Mouse (Mus musculus) liver, embryonic 15.5 days (tissue): ENCODE results near the gene C2cd2l. TPM values are rescaled to one million over a fixed set of nuclear protein-coding genes. Genes with fewer than 3 reads are reported as not detected.

ENCODE experiments used
- ATAC-seq: fragments of 200-750 bp; cut with Nextera tagmentation; 2 replicates; pipeline ENCODE4 v1.8.0; 2017; ENCODE audit warnings: moderate number of reproducible peaks, mild to moderate bottlenecking, moderate library complexity; ENCODE audit not compliant: insufficient read depth
- H3K27ac ChIP-seq: fragments of 300-500 bp; sonication (generic); replicated peaks from 2 replicates; pipeline ENCODE4 v1.5.1; 2015; ENCODE audit warnings: mild to moderate bottlenecking, inconsistent platforms
- H3K27me3 ChIP-seq: fragments of 300-500 bp; sonication (generic); 2 replicates; pipeline ENCODE4 v1.6.1; 2015; ENCODE audit warnings: mild to moderate bottlenecking, inconsistent platforms
- H3K36me3 ChIP-seq: fragments of 300-500 bp; sonication (generic); replicated peaks from 2 replicates; pipeline ENCODE4 v1.6.1; 2015; ENCODE audit warnings: moderate library complexity, mild to moderate bottlenecking, inconsistent platforms
- H3K4me1 ChIP-seq: fragments of 300-500 bp; sonication (generic); replicated peaks from 2 replicates; pipeline ENCODE4 v1.6.1; 2015; ENCODE audit warnings: inconsistent platforms
- H3K4me2 ChIP-seq: fragments of 300-500 bp; sonication (generic); 2 replicates; pipeline ENCODE4 v1.6.1; 2015; ENCODE audit warnings: moderate library complexity, mild to moderate bottlenecking, inconsistent platforms
- H3K4me3 ChIP-seq: fragments of 300-500 bp; sonication (generic); replicated peaks from 2 replicates; pipeline ENCODE4 v1.5.1; 2015; ENCODE audit warnings: mild to moderate bottlenecking, inconsistent platforms
- H3K9ac ChIP-seq: fragments of 300-500 bp; sonication (generic); 2 replicates; pipeline ENCODE4 v1.6.1; 2015; ENCODE audit warnings: moderate library complexity, mild to moderate bottlenecking, inconsistent platforms
- H3K9me3 ChIP-seq: fragments of 300-500 bp; sonication (generic); replicated peaks from 2 replicates; pipeline ENCODE4 v1.6.1; 2016; ENCODE audit warnings: inconsistent platforms
- WGBS: fragments of 180-500 bp; shearing (Covaris S2); methylation state at CpG from one replicate; pipeline ENCODE4 v1.1.7; 2015; ENCODE audit warnings: mixed read lengths; ENCODE audit not compliant: insufficient replicate concordance; 5-methylcytosine and 5-hydroxymethylcytosine counted together
- polyA plus RNA-seq: library from polyadenylated mRNA; unstranded; fragments of >200 nt; fragmentation: Nextera tagmentation; extraction: Ambion mirVana; gene quantifications from 2 replicates; pipeline ENCODE4 v1.2.1, GENCODE M21; 2015

C2cd2l gene
- polyA plus RNA-seq, 1 experiment from 2014 or later, result 9.6 TPM

DNA sequence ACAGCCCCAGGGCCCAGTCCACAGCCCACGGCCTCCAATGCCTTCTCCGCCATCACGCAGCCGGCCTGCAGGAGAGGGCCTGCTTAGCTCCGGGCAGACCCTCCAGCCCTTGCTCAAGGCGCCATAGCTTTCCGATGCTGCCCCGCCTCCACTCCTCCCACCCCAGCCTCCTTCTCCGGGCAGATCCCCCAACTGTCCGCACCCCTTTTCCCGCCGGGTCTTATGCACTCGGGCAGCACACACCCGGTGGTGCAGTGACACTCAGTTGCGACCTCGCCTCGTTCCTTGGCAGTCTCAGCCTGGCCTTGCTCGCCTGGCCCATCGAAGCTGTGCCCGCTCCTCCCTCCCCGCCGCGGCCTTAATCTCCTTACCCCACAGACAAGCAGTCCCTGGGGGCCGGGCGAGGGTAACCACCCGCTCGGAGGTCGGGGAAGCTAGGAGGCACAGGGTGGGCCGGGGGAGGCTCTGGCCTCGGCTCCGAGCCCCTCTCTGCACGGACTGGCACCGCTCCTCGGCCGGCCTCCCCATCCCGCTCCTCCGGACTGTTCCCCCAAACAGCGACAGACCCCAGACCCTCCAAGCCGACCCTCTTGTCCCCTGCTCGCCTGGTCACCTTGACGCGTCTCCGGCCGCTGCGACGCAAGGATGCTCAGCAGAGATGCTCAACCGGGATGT, 32.5 kb downstream of the C2cd2l start:
- peaks cover 52% of the 10 kb centered on the region for H3K36me3 ChIP-seq
- peak overlapping the region; percentile 78 for H3K4me2 ChIP-seq
- H3K4me1 ChIP-seq, result peaks cover 65% of the 10 kb centered on the region
- H3K4me3 ChIP-seq, result peak overlapping the region; percentile 77
- peaks cover 15% of the 10 kb centered on the region; the same call in 1 of the 2 replicates for H3K27me3 ChIP-seq
- 2% methylated on average over 47 of the region's 47 CpGs for WGBS
- peak; percentile 32 for ATAC-seq
- H3K9ac ChIP-seq, result peak overlapping the region; percentile 92
- peak overlapping the region; percentile 89 for H3K27ac ChIP-seq
- H3K9me3 ChIP-seq, result no peaks in the 10 kb centered on the region

DNA sequence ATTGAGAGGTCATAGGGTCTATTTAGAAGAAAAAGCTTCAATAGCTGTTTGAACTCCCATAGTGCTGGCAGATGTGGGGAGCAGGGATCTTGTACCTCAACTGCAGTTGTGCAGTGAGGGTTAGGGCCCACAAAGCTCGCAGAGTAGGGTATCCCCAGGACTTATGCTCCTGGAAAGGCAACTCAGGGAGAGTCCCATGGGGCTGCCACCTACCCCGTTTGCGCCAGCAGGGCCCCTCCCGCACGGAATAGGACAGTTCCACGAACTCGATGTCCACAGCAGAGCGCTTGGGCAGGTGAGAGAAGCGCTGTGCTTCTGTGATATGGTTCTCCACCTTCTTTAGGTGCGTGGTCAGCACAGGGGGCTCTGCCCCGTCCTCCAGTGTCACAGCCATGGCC, 33.1 kb downstream of the C2cd2l start:
- 12% methylated on average over 11 of the region's 11 CpGs for WGBS
- Histone ChIP-seq H3K27ac (peak overlapping the region; percentile 89), H3K4me3 (peak overlapping the region; percentile 77), H3K4me1 (peaks cover 62% of the 10 kb centered on the region), H3K27me3 (peaks cover 15% of the 10 kb centered on the region; the same call in 1 of the 2 replicates), H3K36me3 (peaks cover 52% of the 10 kb centered on the region), H3K4me2 (peak overlapping the region; percentile 78), H3K9ac (peak overlapping the region; percentile 92), H3K9me3 (no peaks in the 10 kb centered on the region)
- ATAC-seq, result 0 out of 2 replicates have a peak, but pooled peaks have one; percentile 6

DNA sequence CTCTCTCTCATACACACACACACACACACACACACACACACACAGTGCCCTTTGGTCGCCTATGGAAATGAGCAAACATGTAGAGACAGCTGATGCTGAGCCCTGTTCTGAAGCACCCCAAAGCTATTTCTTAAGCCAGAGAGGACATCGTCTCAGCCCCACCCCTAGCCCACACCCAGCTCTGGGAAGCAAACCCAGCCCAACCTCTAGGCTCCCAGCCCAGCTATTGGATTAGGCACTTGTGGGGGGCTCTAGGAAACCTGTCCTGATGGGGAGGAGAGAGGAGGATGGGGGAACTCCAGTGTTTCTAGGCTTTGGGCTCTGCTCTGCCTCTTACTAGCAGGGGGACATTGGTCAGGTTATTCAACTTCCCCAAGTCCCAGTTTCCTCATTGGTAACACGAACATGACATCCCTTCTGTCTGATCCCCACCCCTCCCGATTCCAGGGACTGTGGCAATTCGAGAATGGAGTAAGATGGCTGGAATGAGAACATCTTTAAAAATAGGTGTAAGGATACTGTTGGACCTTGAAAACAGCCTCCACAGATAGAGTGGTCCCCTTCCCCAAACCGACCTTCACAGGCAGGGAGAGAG, 33.7 kb downstream of the C2cd2l start:
- peaks cover 15% of the 10 kb centered on the region; the same call in 1 of the 2 replicates for H3K27me3 ChIP-seq
- H3K27ac ChIP-seq, result peak overlapping the region; percentile 89
- peak overlapping the region; percentile 78 for H3K4me2 ChIP-seq
- H3K9ac ChIP-seq, result peak overlapping the region; percentile 92
- H3K4me3 ChIP-seq, result peak overlapping the region; percentile 77
- ATAC-seq, result peak; percentile 52
- WGBS, result 4% methylated on average over 6 of the region's 6 CpGs
- no peaks in the 10 kb centered on the region for H3K9me3 ChIP-seq
- peaks cover 64% of the 10 kb centered on the region for H3K4me1 ChIP-seq
- peaks cover 52% of the 10 kb centered on the region for H3K36me3 ChIP-seq

DNA sequence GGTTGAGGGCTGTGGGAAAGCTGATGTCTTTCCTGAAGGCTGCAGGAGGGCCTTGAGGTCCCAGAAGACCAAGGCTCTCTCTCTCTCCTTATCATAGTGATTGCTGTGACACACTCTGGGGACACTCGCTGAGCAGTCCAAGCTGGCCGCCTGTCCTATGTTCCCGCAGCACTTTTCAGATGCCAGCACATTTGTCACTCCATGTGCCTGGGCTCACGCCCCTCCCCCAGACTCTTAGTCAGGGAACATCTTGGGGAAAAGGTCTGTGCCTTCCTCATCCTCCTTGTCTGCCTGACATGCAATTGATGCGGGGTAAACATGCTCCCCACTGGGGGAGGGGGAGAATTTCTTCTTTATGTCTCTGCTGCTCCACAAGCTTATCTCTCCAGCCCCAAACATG, 36.9 kb downstream of the C2cd2l start:
- ATAC-seq, result no peak
- H3K36me3 ChIP-seq, result peaks cover 69% of the 10 kb centered on the region
- H3K27me3 ChIP-seq, result peaks cover 9% of the 10 kb centered on the region; the same call in 1 of the 2 replicates
- H3K9ac ChIP-seq, result no peak overlapping the region
- H3K4me2 ChIP-seq, result 0 out of 2 replicates have a peak overlapping the region, but pooled peaks have one; percentile 4
- H3K4me3 ChIP-seq, result no peak overlapping the region
- H3K9me3 ChIP-seq, result no peaks in the 10 kb centered on the region
- peaks cover 58% of the 10 kb centered on the region for H3K4me1 ChIP-seq
- 70% methylated on average over 5 of the region's 5 CpGs for whole genome bisulfite sequencing
- no peak overlapping the region for H3K27ac ChIP-seq

DNA sequence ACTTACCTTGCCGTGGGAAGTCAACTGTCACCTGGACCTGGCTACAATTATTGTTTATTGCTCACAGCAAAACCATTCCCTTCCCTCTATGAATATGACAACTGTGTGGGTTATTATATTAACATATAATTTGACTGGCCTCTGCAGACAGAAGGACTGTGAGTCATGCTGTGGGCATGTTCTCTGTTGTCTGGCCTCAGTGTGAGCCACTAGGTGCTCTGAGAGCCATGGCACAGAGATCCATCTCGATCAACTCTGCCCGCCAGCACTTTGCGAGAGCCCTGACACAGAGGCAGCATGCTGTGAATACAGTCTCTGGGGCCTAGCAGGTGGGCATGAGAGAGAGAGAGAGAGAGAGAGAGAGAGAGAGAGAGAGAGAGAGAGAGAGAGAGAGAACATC, 50.1 kb downstream of the C2cd2l start:
- no peak overlapping the region for H3K27ac ChIP-seq
- peaks cover 24% of the 10 kb centered on the region for H3K36me3 ChIP-seq
- H3K27me3 ChIP-seq, result no peaks in the 10 kb centered on the region
- ATAC-seq, result no peak
- WGBS, result 84% methylated on average over 4 of the region's 4 CpGs
- H3K9ac ChIP-seq, result no peak overlapping the region
- H3K4me1 ChIP-seq, result peaks cover 29% of the 10 kb centered on the region
- no peaks in the 10 kb centered on the region for H3K9me3 ChIP-seq
- no peak overlapping the region for H3K4me3 ChIP-seq
- H3K4me2 ChIP-seq, result no peak overlapping the region

DNA sequence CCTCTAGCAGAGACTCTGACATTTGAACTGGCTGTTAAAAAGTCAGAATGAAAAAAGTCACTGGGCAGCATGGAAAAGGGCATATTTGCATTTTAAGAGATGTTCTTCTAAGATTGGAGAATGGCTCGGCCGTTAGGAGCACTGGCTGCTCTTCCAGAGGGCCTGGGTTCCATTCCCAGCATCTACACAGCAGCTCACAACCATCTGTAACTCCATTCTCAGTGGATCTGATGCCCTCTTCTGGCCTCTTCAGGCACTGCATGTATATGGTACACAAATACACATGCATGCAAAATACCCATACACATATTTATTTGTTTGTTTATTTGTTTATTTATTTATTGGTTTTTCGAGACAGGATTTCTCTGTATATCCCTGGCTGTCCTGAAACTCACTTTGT, 51.0 kb downstream of the C2cd2l start:
- Histone ChIP-seq H3K9me3 (no peaks in the 10 kb centered on the region), H3K4me3 (no peak overlapping the region), H3K4me1 (peaks cover 29% of the 10 kb centered on the region), H3K9ac (no peak overlapping the region), H3K4me2 (peak overlapping the region; percentile 97), H3K27me3 (no peaks in the 10 kb centered on the region), H3K27ac (peak overlapping the region; percentile 88; the same call in 1 of the 2 replicates), H3K36me3 (peaks cover 15% of the 10 kb centered on the region)
- 62% methylated on average over 3 of the region's 3 CpGs for WGBS
- ATAC-seq, result no peak

DNA sequence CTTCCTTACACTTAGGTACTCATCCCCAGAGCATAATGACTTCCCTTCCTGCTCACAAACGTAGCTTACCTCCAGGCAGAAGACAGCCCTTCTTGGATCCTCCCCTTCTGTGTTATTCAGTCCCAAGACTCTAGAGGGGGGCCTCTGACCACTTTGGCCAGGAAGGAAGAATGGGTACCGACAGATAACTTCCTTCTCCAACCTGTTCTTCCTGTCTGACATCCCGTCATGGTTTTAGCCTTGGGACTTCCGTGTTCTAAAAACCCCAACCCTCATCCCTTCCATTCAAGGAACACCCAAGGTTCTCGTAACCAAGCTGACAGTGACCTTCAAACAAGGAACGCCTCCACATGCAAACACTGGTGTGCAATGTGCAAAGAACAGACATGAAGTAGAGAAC, 51.7 kb downstream of the C2cd2l start, which contains the start of gene Nlrx1:
Gene Nlrx1, minus strand, starts transcription at position 168 of the 400 bp plus-strand sequence.
- ATAC-seq, result peak; percentile 69
- no peaks in the 10 kb centered on the region for H3K27me3 ChIP-seq
- H3K4me1 ChIP-seq, result peaks cover 29% of the 10 kb centered on the region
- peaks cover 12% of the 10 kb centered on the region for H3K36me3 ChIP-seq
- H3K9me3 ChIP-seq, result no peaks in the 10 kb centered on the region
- H3K4me2 ChIP-seq, result peak within 1 kb of the TSS; percentile 97
- WGBS, result 19% methylated on average over 6 of the region's 6 CpGs
- H3K27ac ChIP-seq, result peak within 1 kb of the TSS; percentile 88
- peak within 1 kb of the TSS; percentile 77 for H3K9ac ChIP-seq
- peak within 1 kb of the TSS; percentile 66 for H3K4me3 ChIP-seq

DNA sequence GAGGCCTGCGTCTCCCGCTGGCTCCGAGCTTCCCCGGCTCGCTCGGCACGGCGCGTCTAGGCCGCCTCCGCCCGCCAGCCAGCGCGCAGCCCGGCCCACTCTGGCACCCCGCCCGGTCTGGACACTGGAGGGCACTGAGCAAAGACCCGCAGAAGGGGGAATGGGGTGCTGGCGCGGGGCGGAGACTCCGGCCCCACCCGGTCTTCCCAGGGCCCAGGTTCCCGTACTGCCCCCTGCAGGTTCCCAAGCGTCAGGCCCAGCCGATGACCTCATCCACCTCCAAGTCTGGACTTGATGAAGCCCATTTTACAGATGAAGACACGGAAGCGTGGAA, 52.1 kb downstream of the C2cd2l start:
- peak overlapping the region; percentile 97 for H3K4me2 ChIP-seq
- 1% methylated on average over 27 of the region's 28 CpGs for WGBS
- ATAC-seq, result peak; percentile 83
- peak overlapping the region; percentile 66 for H3K4me3 ChIP-seq
- peaks cover 8% of the 10 kb centered on the region for H3K36me3 ChIP-seq
- no peaks in the 10 kb centered on the region for H3K9me3 ChIP-seq
- no peaks in the 10 kb centered on the region for H3K27me3 ChIP-seq
- peak overlapping the region; percentile 88 for H3K27ac ChIP-seq
- H3K4me1 ChIP-seq, result peaks cover 29% of the 10 kb centered on the region
- peak overlapping the region; percentile 77 for H3K9ac ChIP-seq

DNA sequence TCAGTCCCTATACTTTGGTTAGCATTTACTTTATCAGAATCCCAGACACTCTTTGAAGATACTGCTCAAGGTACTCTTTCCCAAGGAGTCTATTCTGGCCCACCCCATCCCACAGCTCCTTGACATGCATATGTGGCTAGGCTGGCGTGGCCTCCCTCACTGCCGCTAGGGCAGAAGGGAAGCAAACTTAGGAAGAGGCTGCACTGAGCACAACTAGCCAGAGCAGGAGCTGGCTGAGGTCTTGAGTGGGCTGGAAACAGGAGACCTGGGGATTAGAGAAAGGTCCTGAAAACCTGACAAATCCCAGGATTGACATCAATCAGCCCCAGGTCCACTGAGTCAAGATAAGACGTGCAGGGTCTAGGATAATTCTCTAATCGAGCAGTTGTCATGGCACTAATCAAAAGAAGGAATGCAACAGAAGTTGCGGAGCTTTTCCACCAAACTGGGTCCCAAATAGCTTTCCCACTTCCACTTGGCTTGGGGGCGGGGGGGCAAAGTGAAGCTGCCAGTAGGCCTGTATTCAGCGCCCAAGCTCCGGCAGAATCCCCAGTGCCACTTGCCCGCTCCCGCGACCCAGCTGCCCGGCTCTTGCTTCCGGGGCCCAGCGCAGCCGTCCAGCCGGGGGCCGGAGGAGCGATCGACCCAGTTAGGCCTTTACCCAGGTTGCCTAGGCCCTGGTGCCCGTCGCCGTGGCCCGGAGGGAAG, 52.6 kb downstream of the C2cd2l start:
- Histone ChIP-seq H3K4me1 (peaks cover 29% of the 10 kb centered on the region), H3K9me3 (no peaks in the 10 kb centered on the region), H3K9ac (peak overlapping the region; percentile 77), H3K27me3 (no peaks in the 10 kb centered on the region), H3K27ac (peak overlapping the region; percentile 88), H3K36me3 (0 out of 2 replicates have a peak, but pooled peaks cover 4% of the 10 kb centered on the region), H3K4me2 (peak overlapping the region; percentile 97), H3K4me3 (peak overlapping the region; percentile 66)
- WGBS, result 8% methylated on average over 23 of the region's 23 CpGs
- ATAC-seq, result no peak

DNA sequence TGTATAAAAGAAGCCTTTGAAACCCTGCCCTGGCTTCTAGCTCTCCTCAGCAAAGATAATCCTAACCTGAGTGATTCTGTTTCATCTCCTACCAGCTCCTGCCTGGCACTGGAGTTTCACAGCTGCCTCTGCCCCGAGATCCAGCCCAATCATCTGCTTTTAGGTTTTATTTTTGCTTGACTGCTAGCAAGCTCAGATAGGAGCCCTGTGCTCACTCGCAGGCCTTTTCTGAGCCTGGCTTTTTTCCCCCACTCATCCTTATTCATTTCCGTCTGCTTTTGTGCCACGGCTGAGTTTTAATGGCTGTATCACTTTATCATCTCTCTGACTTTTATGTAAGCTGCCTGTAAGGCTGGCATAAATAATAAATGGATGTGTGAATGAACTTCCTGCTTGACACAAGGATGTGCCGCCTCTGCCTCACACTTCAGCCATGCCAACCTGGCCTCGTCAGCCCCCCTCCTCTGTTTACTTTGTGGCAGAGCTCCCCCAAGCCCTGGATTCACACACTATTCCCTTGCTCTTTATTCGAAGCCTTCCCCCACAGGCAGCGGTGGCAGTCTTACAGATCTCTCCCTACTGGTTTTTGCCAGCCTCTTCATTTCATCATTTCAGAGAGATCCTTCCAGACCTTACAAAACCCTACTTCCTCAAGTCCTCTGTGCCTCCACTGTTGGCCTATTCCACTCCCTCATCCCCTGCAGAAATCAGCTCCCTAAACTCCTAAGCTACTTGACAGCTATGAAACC, 53.4 kb downstream of the C2cd2l start:
- Histone ChIP-seq H3K4me3 (peak overlapping the region; percentile 66; the same call in 1 of the 2 replicates), H3K4me2 (peak overlapping the region; percentile 97), H3K4me1 (peaks cover 29% of the 10 kb centered on the region), H3K9me3 (no peaks in the 10 kb centered on the region), H3K27ac (0 out of 2 replicates have a peak overlapping the region, but pooled peaks have one; percentile 88), H3K27me3 (no peaks in the 10 kb centered on the region), H3K9ac (no peak overlapping the region), H3K36me3 (0 out of 2 replicates have a peak, but pooled peaks cover 4% of the 10 kb centered on the region)
- no peak for ATAC-seq
- 64% methylated on average over 8 of the region's 8 CpGs for WGBS
